Mouse (Mus musculus): ENCODE measurements around the gene Gm10053. TPM values are rescaled to one million over a fixed set of nuclear protein-coding genes. Genes with fewer than 3 reads are reported as not detected.
"Not testable (repeated sequence)": the region's sequence is repeated elsewhere in the genome, so short reads cannot be mapped to it uniquely, and the experiment has no call there.

The Gm10053 gene
- total RNA-seq (2021): 100 to 1,000 TPM; 215 to 218 TPM
- long read RNA-seq, partial matches to known transcripts: 0 of 3 reads
- long read RNA-seq, other reads (novel, unspliced or antisense): 0 of 3 reads

DNA sequence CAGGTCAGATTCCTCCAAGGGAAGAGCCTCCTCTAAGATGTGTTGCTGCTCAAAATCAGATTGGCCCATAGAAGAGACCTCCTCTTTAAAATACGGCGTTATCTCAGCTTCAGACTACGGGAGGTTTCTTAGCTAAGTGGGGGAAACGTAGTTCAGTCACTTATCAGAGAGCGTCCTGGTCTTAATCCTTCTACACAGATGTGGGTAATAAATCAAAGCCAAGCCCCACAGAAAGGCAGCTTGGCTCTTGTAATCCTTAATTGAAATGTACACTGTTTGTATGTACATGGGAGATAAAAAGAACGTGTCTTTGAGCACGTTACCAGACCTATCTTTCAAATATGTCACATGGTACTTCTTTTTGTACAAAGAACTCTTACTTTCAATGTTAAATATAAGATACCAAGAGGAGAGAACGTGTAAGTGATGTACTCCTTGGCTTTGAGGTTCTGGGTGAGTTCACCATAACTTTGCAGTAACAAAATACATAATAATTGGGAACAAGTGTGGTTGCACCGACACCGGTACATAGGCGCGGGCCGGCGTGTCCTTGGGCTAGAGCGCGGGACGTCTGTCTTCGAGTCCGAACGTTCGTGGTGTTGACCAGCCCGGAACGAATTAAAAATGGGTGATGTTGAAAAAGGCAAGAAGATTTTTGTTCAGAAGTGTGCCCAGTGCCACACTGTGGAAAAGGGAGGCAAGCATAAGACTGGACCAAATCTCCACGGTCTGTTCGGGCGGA is at the start of gene Gm10053:
TSS of gene Gm10053 (plus strand) at position 558 of the 742 bp plus-strand sequence.
- not testable (repeated sequence) for DNase-seq (ENCODE audit: low spot score in 2 of 2)

DNA sequence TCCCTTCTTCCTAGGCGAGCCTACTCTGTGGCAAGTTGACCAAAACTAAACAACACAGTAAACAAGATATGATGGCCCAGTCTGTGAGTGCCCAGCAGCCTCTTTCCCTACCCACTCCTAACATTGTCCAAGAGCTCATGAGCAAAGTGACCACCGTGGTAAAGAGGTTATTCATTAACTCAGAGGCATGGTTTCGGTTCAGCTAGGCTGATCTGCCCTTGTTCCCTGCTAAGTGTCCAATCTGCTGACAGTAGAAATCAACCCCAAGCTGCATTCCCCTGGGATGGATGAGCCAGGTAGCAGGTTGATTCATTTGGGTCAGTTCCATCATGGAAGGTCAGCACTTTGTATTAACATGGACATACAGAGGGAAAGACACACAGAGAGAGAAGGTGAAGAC is 33.4 kb upstream of the Gm10053 start:
- DNase-seq (ENCODE audit: low spot score in 2 of 2): no peak

GRCm38 (mm10) chr19:24845007-24845546 is 30.4 kb upstream of the Gm10053 start:
- peak in 1 of 2 experiments; percentile 8 for DNase-seq (ENCODE audit: low spot score in 2 of 2)

DNA sequence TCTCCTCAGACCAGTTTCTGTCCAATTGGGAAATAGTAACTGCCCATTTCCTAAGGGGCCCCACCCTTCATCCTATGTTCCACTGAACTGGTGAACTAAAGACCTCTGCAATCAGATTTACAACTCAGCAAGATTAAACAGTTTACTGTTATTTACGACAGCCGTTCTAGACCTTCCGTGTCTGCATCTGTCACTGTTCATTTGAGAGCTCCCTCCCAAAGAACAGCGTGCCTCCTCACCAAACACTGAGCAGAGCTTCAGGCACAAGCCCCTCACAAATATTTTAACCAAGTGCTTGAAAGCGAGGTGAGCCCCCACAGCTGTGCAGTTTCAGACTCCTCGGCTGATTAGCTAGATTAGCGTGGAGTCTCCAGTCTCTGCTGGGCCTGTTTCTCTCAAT is 27.1 kb upstream of the Gm10053 start:
- DNase-seq (ENCODE audit: low spot score in 2 of 2): no peak

- DNase-seq (ENCODE audit: low spot score in 2 of 2): no peak
These were observed 26.6 kb upstream of the Gm10053 start for GRCm38 (mm10) chr19:24848844-24849243.

DNA sequence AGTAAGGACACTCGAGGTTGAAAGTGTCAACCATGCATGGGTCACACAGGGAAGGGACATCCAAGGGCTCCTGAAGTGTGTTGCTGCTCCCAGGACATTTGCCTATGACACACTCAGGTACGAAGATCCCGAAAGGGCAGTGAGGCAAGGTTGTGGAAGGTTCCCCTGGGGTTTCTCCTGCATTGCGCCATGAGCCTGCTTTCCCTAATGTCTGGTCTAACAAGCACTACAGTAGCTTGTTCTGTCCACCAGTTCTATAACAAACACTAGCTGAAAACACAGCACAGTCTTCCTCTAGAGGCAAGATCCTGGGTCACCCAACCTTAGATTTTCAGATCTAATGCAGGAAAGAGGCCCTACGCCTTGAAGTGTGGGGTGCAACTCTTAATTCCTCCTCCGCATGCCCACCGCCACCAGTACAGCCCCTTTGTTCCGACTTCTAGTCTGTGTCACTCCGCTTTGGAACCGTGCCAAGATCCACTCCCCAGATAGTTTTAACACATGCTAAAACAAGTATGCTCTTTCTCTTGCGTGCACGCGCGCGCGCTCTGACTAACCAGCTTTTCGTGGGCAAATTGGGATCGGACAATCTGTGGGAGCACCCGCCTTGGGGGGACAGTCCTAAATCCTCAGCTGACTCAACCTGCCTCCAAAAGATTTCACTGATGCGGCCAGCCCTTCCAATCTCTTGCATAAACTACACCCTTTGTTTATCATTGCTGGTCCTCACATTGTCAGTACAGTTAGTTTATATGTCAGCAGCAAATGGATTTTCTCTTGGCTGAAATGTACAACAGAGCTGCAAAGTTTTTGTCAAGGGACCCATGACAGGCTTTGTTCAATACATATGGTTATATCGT is 23.8 kb upstream of the Gm10053 start:
- DNase-seq (ENCODE audit: low spot score in 2 of 2): peak; percentile 39 to 52

DNA sequence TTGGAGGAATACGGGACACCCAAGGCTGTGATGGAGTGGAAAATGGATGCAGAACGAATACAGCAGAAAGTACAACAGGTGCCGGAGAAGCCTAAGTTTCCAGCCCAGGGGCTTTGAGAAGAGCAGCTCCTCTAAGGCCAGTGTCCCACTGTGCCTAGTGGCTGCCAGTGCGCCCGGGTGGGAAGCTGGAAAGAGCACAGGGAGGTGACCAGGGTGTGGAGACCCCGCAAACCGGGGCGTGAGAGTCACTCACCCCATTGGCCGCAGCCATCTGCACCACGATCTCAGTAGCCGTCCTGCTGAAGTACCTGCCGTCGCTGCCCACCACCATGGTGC is 14.2 kb upstream of the Gm10053 start:
- DNase-seq (ENCODE audit: low spot score in 2 of 2): no peak

DNA sequence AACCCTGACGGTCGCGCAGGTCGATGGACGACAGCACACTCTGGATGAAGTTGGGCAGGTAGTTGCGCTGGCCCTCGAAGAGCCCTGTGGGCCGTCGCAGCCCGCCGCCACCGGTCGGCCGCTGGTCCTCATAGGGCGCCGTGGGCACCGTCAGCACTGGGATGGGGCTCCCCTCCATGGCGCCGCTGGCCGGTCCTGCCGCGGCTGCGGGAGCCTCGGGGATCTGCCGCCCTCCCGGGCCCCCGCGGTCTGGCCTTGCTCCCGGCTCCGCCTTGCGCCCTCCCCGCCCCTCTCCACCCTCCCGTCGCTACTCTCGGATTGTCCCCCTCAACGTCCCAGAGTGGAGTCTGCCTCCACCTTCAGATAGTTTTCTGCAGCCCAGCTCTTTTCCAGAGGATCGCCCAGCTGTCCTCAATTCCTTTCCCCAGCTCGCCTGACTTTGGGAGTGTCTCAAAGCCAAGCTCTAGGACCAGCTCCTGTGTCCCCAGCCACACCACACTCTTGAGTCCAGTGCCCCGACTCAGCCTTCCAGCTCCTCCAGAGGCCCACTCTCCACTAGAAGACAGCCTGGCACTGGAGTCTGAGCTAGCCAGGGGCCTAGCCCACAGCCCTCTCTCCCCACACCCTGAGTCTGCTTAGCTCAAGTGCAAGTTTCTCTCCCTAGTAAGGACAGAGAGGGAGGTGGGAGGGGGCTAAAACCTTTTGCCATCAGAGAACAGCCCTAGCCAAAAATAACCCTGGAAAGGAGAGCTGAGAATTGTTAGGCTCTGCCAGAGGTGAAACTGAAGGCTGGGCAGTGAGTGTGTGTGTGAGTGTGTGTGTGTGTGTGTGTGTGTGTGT is 13.7 kb upstream of the Gm10053 start, which contains the start of gene Pgm5:
TSS of gene Pgm5 (minus strand) at position 244 of the 840 bp plus-strand sequence.
- DNase-seq (ENCODE audit: low spot score in 2 of 2): no peak

DNA sequence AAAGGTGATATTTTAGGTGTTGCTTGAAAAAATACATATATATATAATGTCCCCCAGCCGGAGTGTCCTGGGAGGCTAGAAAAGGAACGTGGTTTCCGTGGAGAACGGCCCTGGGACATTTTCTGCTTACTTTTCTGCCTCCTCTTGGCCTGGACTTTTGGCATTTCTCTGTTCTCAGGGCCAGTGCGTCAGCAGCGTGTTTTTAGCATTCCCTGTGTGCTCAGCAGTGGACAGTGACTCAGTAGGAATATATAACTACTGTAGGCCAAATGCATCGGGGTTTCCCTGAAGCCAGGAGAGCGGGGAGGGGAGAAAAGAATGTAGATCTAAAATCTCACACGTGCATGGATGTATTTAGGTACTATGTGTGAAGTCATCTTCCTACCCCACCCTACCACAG is 10.1 kb upstream of the Gm10053 start:
- no peak for DNase-seq (ENCODE audit: low spot score in 2 of 2)

- peak; percentile 87 to 91 for DNase-seq (ENCODE audit: low spot score in 2 of 2)
These were observed 4.3 kb upstream of the Gm10053 start for GRCm38 (mm10) chr19:24871037-24871635.

DNA sequence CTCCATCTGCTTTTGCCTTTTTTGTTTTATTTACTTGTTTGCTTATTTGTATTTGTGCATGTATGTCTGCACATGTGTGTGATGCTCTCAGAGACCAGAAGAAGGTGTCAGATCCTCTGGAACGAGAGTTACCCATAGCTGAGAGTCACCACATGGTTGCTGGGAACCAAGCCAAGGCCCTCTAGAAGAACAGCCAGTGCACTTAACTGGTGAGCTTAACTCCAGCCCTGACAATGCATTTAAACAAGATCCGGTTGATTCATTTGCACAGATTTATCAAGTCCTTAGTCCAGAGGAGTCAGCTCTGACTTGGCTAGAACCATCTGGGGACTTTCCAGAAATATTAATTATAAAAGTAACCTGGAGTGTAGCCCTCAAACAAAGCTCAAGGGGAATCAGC is 1.6 kb upstream of the Gm10053 start:
- peak in 1 of 2 experiments; percentile 19 for DNase-seq (ENCODE audit: low spot score in 2 of 2)

GRCm38 (mm10) chr19:24881237-24881636 is 5.8 kb downstream of the Gm10053 start:
- DNase-seq (ENCODE audit: low spot score in 2 of 2): no peak

DNA sequence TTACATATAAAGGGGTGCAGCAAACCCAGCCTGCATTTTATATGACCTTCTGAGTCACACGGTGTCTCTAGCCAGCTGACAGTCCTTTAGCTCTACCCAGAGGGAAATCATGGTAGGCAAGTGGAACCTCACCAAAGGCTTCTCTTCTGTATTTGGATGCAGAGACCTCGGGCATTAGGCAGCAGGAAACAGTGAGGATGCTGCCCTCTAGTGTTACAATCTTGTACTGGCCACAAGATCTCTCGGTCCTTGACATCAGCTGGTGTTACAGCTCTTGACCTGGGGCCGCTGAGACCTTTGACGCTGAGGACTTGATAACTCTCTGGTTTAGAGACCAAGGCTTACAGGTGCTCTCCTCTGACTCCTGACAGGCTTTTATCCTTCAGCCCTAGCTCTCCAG is 10.0 kb downstream of the Gm10053 start:
- peak; percentile 59 to 70 for DNase-seq (ENCODE audit: low spot score in 2 of 2)

GRCm38 (mm10) chr19:24886888-24887287 is 11.4 kb downstream of the Gm10053 start:
- no peak for DNase-seq (ENCODE audit: low spot score in 2 of 2)

DNA sequence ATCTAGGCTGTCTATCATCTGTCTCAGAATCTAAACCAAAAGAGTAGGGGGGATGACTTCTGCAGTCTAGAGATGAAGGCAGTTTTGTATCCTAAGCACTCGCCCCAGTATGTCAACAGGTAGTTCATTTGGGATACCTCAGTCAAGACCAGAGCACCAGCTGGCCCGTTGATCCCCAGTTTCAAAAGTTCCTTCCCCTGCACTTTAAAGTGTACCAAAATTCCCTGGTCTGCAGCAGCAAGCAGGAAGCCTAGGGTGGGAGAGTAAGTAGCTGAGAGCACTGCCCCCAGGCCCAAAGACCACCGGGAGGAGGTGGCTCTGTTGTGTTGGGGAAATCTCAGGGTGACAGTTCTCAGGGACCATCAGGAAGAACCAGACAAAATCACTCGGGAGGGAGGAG is 21.1 kb downstream of the Gm10053 start:
- DNase-seq (ENCODE audit: low spot score in 2 of 2): no peak

GRCm38 (mm10) chr19:24897006-24897895 is 21.8 kb downstream of the Gm10053 start:
- no peak for DNase-seq (ENCODE audit: low spot score in 2 of 2)

DNA sequence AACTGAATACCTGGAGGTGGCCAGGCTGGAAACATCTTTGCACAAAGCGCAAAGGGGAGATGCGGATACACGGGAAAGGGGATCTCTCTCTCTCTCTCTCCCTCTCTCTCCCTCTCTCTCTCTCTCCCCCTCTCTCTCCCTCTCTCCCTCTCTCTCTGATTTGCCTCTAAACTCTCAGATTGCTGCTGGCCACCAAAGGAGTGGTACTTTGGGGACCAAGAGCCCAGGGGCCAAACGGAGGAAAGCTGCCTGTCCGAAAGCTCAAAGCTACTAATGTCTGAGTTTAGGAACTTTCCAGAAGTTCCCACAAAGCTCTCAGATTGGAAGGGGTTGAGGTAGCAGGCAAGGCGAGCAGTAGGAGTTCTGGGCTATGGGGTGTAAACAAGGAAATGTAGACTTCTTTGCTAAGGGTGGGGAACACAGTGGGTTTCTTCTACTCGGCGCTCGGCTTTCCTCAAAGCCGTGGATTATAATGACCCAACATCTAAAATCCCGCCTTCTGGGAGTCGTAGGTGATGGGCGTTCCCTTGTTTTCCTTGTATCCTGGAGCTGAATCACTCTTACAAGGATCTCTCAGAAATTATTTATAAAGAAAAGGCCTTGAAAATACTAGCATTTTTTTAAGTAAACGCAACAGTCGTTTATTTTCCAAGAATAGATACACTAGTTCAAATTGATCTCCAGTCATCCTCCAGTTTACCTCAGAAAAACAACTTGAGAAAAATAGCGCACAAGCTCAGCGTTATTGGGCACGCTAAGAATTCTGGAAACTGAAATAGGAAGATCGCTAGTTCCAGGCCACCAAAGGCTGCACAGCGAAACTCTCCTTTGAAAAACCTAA is 22.6 kb downstream of the Gm10053 start:
- DNase-seq (ENCODE audit: low spot score in 2 of 2): peak in 1 of 2 experiments; percentile 23

GRCm38 (mm10) chr19:24898737-24899577 is 23.5 kb downstream of the Gm10053 start:
- DNase-seq (ENCODE audit: low spot score in 2 of 2): peak in 1 of 2 experiments; percentile 25
